Mouse (Mus musculus) mature B cell (primary cell): ENCODE measurements around the gene Cnih3.

Source experiments
- in situ Hi-C: fragments of 300-500 bp; cut with MboI; formaldehyde crosslinking; loops from 2 replicates; pipeline ENCODE4 v1.14.3; 2019

The Cnih3 gene

GRCm38 (mm10) chr1:181403056-181403455, 50.6 kb downstream of the Cnih3 start:
- in situ Hi-C loops = no loop called here

- in situ Hi-C loops = no loop called here
These were observed 54.9 kb downstream of the Cnih3 start for GRCm38 (mm10) chr1:181407281-181407680.

GRCm38 (mm10) chr1:181408086-181408975, 55.9 kb downstream of the Cnih3 start:
- in situ Hi-C loops = no loop called here

- in situ Hi-C loops = no loop called here
These were observed 57.3 kb downstream of the Cnih3 start for GRCm38 (mm10) chr1:181409693-181410092.

GRCm38 (mm10) chr1:181410647-181411254, 58.3 kb downstream of the Cnih3 start:
- in situ Hi-C loops = no loop called here

GRCm38 (mm10) chr1:181414985-181415384, 62.6 kb downstream of the Cnih3 start:
- in situ Hi-C loops = no loop called here

GRCm38 (mm10) chr1:181416841-181417240, 64.4 kb downstream of the Cnih3 start:
- in situ Hi-C loops = no loop called here

DNA sequence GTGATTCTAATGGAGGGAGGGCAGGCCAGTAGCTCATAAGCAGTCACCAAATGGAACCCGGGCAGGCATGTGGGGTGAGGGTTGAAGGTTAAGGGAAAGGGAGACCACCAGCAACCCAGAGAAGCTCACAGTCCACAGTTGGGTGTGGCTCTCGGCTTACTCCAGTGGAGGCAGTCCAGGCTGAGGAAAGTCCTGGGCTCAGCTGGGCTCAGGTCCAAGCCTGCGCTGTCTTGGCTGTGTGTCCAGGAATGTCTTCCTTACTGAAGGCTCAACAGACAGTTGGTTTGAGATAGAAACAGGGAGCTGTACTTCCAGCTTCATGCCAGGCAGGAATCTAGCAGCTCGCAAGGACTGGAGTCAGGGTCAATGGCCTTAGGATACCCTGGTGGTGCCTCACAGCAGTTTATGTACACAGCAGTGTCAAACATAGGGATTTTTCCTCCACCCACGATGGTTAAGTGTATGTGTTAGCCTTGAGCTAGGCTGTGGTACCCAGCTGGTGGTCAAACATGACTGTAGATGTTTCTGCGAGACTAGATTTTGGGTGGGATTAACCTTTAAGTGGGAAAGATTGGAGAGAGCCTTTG, 65.6 kb downstream of the Cnih3 start:
- in situ Hi-C loops = no loop called here

DNA sequence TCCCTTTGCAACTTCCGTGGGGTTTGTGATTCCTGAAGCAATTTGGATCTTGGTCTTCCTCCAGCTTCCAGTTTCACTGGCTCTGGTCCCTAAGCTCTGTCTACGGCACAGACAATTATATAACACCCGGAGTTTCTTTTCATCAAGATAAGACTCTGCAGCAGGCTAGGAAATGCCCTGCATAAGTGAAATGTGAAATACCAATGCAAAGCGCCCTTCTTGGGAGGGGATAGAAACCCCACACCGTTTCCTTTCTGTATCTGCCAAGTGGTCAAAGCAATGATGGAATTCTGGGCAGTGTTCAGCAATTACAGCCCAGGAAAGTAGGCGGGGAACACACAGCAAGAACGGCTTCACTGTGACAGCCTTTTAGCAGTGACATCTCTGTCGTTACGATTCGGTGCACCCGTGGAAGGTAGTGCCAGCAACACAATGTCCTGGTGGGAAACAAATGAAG, 67.7 kb downstream of the Cnih3 start:
- in situ Hi-C loops = no loop called here

- in situ Hi-C loops = no loop called here
These were observed 70.4 kb downstream of the Cnih3 start for GRCm38 (mm10) chr1:181422796-181423195.

- in situ Hi-C loops = no loop called here
These were observed 72.5 kb downstream of the Cnih3 start for GRCm38 (mm10) chr1:181424922-181425321.

DNA sequence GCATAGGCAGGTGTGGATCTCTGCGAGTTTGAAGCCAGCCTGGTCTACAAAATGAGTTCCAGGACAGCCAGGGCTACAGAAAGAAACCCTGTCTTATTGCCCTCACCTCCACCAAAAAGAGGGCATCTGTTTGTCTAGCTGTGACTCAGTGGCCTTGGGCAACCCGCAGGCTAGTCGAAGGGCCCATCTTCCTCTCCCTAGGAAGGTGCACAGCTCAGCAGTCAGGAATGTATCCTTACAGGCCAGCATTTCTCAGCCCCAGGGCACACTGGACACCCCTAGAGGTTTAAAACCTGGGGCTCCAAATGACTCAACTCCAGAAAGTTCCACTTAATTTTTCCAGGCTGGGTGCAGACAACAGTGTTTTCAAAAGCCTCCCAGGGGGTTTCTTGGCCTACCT, 73.0 kb downstream of the Cnih3 start:
- in situ Hi-C loops = no loop called here

- in situ Hi-C loops = no loop called here
These were observed 74.0 kb downstream of the Cnih3 start for GRCm38 (mm10) chr1:181426406-181426805.

DNA sequence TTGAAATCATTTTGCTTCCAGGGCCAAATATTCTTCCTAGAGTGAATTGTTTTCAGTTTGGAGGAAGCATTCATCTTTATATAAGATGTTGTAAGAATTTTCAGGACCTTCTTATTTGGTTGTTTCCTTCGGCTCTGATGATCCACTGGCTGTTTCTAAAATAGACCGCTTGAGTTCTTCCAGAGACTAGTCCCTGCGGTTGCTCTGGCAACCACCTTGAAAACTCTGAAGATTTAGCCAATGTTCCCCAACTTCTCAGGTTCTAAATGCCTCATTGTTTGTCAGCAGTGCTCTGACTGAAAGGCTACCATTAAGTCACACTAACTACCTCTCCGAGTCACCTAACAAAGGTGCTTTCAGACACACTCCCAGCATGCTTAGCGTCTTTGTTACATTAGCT, 80.8 kb downstream of the Cnih3 start:
- in situ Hi-C loops = no loop called here

- in situ Hi-C loops = no loop called here
These were observed 83.0 kb downstream of the Cnih3 start for GRCm38 (mm10) chr1:181435414-181435813.

- in situ Hi-C loops = no loop called here
These were observed 88.7 kb downstream of the Cnih3 start for GRCm38 (mm10) chr1:181440982-181441603.

- in situ Hi-C loops = no loop called here
These were observed 89.3 kb downstream of the Cnih3 start for GRCm38 (mm10) chr1:181441654-181442241.

- in situ Hi-C loops = no loop called here
These were observed 92.6 kb downstream of the Cnih3 start for GRCm38 (mm10) chr1:181445041-181445440.

GRCm38 (mm10) chr1:181445630-181446257, 93.3 kb downstream of the Cnih3 start:
- in situ Hi-C loops = no loop called here

DNA sequence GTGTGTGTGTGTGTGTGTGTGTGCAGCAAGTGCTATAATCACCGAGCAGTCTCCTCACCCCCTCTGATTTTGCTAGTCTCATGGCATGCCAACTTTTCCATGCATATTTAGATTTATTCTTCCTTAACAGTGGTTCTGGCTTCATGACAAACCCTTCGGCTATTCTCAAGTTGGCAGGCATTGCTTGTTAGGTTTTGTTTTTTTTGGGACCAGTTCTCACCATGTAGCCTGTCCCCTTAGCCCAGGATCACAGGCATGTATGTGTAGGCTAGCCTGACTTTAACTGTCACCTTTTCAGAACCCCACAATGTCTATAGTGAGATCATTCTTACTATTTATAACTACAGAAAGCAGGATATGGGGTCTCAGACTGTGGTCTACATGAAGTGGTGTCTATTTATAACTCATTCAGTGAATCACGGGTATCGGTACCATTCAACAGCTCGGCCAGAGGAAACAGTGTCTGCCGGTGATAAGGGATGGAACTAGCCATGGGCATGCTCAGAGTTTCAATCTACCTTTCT, 94.2 kb downstream of the Cnih3 start:
- in situ Hi-C loops = no loop called here

GRCm38 (mm10) chr1:181447576-181447975, 95.1 kb downstream of the Cnih3 start:
- in situ Hi-C loops = no loop called here
